In genomic region chr1:86434001-86434400, GRCm38 (mm10) we compare ENCODE assay signal across 8 mouse cellular contexts. TPM values are rescaled to one million over a fixed set of nuclear protein-coding genes. Genes with fewer than 3 reads are reported as not detected.
A peak's percentile ranks its signal among the peaks of the same experiment; 100 is the strongest.
DNase-seq lines count a peak whose midpoint lies in the region; ATAC-seq and TF ChIP-seq lines count a peak whose summit lies in the region.

No protein-coding gene starts in this region.

- WGBS in heart, adult 2 months, result under 1% methylated on average over 10 of the region's 12 CpGs

- H3K79me2 ChIP-seq in heart, adult 2 months (replicated peaks; ENCODE audit: control insufficient read depth, insufficient read depth, low read length), result no peaks in the 10 kb centered on the region

- peak overlapping the region; percentile 74 for H3K9ac ChIP-seq in heart, adult 2 months (ENCODE audit: low read depth, low read length)

- no peaks in the 10 kb centered on the region for H3K27me3 ChIP-seq in erythroblast, embryonic 14.5 days (ENCODE audit: control insufficient read depth)
- H3K27me3 ChIP-seq in heart, adult 2 months (ENCODE audit: control insufficient read depth, insufficient read depth, low read length), result no peaks in the 10 kb centered on the region
- no peaks in the 10 kb centered on the region for H3K27me3 ChIP-seq in testis, adult 2 months (ENCODE audit: control insufficient read depth, insufficient read depth, low read length)

- intact Hi-C loops in heart, adult 2 months (cut with DNase I), result loop anchor here (1.0 to 5.0 kb wide), 2 partner anchors 47 to 91 kb away; no protein-coding TSS in a partner anchor
- intact Hi-C loops in left cerebral cortex, postnatal 10 days (cut with DNase I), result no loop called here

- peak overlapping the region; percentile 86 for H3K27ac ChIP-seq in heart, adult 2 months
- peak overlapping the region; percentile 90 for H3K27ac ChIP-seq in testis, adult 2 months (ENCODE audit: control insufficient read depth, insufficient read depth, low read depth, low read length)

- peak overlapping the region; percentile 74 for H3K4me3 ChIP-seq in erythroblast, embryonic 14.5 days (replicated peaks)
- H3K4me3 ChIP-seq in heart, adult 2 months, result peak overlapping the region; percentile 68
- peak overlapping the region; percentile 84 for H3K4me3 ChIP-seq in testis, adult 2 months (ENCODE audit: control insufficient read depth, low read depth, low read length)

- DNase-seq in A20 (ENCODE audit: low read depth, low spot score), result peak; percentile 79
- DNase-seq in brain, embryonic 14.5 days (ENCODE audit: low read depth), result peak; percentile 85
- no peak for DNase-seq in heart, adult 2 months
- DNase-seq in left cerebral cortex, postnatal 10 days (ENCODE audit: extremely low spot score in 1 of 2, low spot score in 2 of 2), result peak; percentile 59 to 81

- H3K4me1 ChIP-seq in erythroblast, embryonic 14.5 days (ENCODE audit: control insufficient read depth), result peaks cover 66% of the 10 kb centered on the region
- H3K4me1 ChIP-seq in heart, adult 2 months (ENCODE audit: control insufficient read depth, insufficient read depth, low read length), result peaks cover 12% of the 10 kb centered on the region
- H3K4me1 ChIP-seq in testis, adult 2 months (ENCODE audit: control insufficient read depth, insufficient read depth, low read length), result peaks cover 20% of the 10 kb centered on the region

- no peak for TF ChIP-seq POLR2A in brain, embryonic 14.5 days (IDR thresholded peaks at IDR 0.05; ENCODE audit: borderline replicate concordance, extremely low read depth, insufficient read depth, insufficient read length, poor library complexity, severe bottlenecking)
- TF ChIP-seq POLR2A in heart, adult 2 months (IDR thresholded peaks at IDR 0.05; ENCODE audit: insufficient read depth, low read depth, low read length), result no peak; the same call in 1 of the 2 replicates
- no peak for TF ChIP-seq POLR2A in testis, adult 2 months (IDR thresholded peaks at IDR 0.05; ENCODE audit: control insufficient read depth, low read depth, low read length)

- no peak for ATAC-seq in erythroblast, adult 5-6 weeks (replicated peaks; ENCODE audit: low FRiP score, poor library complexity, severe bottlenecking)
- peak; percentile 5 for ATAC-seq in megakaryocyte progenitor cell, adult 5-6 weeks (replicated peaks; ENCODE audit: poor library complexity)

- TF ChIP-seq EP300 in heart, adult 2 months (IDR thresholded peaks at IDR 0.05; ENCODE audit: insufficient read depth, low read depth, low read length), result 0 out of 2 replicates have a peak, but pooled peaks have one; percentile 33

- no peaks in the 10 kb centered on the region for H3K9me3 ChIP-seq in erythroblast, embryonic 14.5 days (ENCODE audit: control insufficient read depth, low read length)

- H3K36me3 ChIP-seq in erythroblast, embryonic 14.5 days (ENCODE audit: control insufficient read depth), result no peaks in the 10 kb centered on the region
- H3K36me3 ChIP-seq in heart, adult 2 months (ENCODE audit: control insufficient read depth, insufficient read depth, low read length), result no peaks in the 10 kb centered on the region
- H3K36me3 ChIP-seq in testis, adult 2 months (ENCODE audit: control insufficient read depth, insufficient read depth, low read length), result no peaks in the 10 kb centered on the region

- no peak for TF ChIP-seq CTCF in brain, embryonic 14.5 days (IDR thresholded peaks at IDR 0.05; ENCODE audit: borderline replicate concordance, extremely low read depth, insufficient read depth, insufficient read length)
- TF ChIP-seq CTCF in heart, adult 2 months (IDR thresholded peaks at IDR 0.05), result no peak
- no peak for TF ChIP-seq CTCF in testis, adult 2 months (IDR thresholded peaks at IDR 0.05; ENCODE audit: control insufficient read depth, insufficient read depth, insufficient replicate concordance, low read depth, low read length)

RNA-seq across cellular contexts. Expression of gene Tex44, which starts 7.9 kb away (rescaled TPM):
- polyA plus RNA-seq in erythroblast, embryonic 14.5 days (2012), result not detected in 2 replicates
- total RNA-seq in erythroblast, adult 5-6 weeks (2015; ENCODE audit: low replicate concordance), result not detected in 2 replicates
- total RNA-seq in erythroblast, adult 5-6 weeks (2017; ENCODE audit: low replicate concordance), result not detected in 2 replicates
- not detected in 2 replicates for polyA plus RNA-seq in brain, embryonic 14.5 days (2012; rRNA removed)
- total RNA-seq in heart, adult 2 months (2021), result not detected
- 0.12 and 0.18 TPM in 2 replicates for polyA plus RNA-seq in heart, adult 2 months (2012; rRNA removed)
- not detected for total RNA-seq in left cerebral cortex, postnatal 10 days (2021)
- not detected in 2 replicates for total RNA-seq in megakaryocyte progenitor cell, adult 5-6 weeks (2015)
- total RNA-seq in megakaryocyte progenitor cell, adult 5-6 weeks (2017), result not detected in 2 replicates
- 140 and 142 TPM in 2 replicates for polyA plus RNA-seq in testis, adult 2 months (2012; rRNA removed)

RNA-seq across cellular contexts. Expression of gene Nmur1, which starts 8.0 kb away (rescaled TPM):
- not detected in 2 replicates for polyA plus RNA-seq in erythroblast, embryonic 14.5 days (2012)
- not detected in 2 replicates for total RNA-seq in erythroblast, adult 5-6 weeks (2015; ENCODE audit: low replicate concordance)
- not detected in 2 replicates for total RNA-seq in erythroblast, adult 5-6 weeks (2017; ENCODE audit: low replicate concordance)
- polyA plus RNA-seq in brain, embryonic 14.5 days (2012; rRNA removed), result 0.09 and 0.11 TPM in 2 replicates
- not detected for total RNA-seq in heart, adult 2 months (2021)
- not detected in 2 replicates for polyA plus RNA-seq in heart, adult 2 months (2012; rRNA removed)
- total RNA-seq in left cerebral cortex, postnatal 10 days (2021), result under 1 TPM in 1 of 2 experiments, not detected in 1; 0.63 TPM
- 1.0 TPM in 1 of 2 replicates, not detected in the other for total RNA-seq in megakaryocyte progenitor cell, adult 5-6 weeks (2015)
- total RNA-seq in megakaryocyte progenitor cell, adult 5-6 weeks (2017), result not detected in 2 replicates
- polyA plus RNA-seq in testis, adult 2 months (2012; rRNA removed), result 11.7 and 23.8 TPM in 2 replicates

Comparison
In these comparisons a context has a peak if more than half of its experiments do, and no peak if none do; other contexts are left out.
1. DNase-seq: peak in A20 (single experiment), brain, embryonic 14.5 days (single experiment) and left cerebral cortex, postnatal 10 days (2 of 2); none in heart, adult 2 months (0 of 2).
2. Peak in every context shown above with its lines, with median percentiles within 50 percentile points of each other: H3K4me3 ChIP-seq.